7 mouse cellular contexts compared by ENCODE assay signal in the genomic region with DNA sequence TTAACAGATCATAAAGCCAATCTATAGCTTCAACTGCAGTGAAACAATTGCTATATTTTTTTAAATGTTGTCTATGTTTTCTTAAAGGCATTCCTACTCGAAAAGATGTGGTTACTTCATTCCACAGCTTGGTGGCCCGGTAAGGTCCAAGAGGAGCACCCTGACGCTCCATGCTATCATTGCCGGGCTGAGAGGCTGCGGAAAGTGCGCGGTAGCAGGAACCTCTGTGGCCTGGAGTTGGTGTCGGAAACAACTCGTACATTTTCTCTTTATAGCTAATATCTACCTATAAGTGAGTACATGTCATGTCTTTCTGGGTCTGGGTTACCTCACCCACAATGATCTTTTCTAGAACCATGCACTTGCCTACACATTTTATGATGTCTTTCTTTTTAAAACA.
DNase-seq lines count a peak whose midpoint lies in the region; ATAC-seq and TF ChIP-seq lines count a peak whose summit lies in the region.
"Not testable (repeated sequence)": the region's sequence is repeated elsewhere in the genome, so short reads cannot be mapped to it uniquely, and the experiment has no call there.

No protein-coding gene starts in this region.

- not testable (repeated sequence) for H3K4me1 ChIP-seq in G1E (ENCODE audit: insufficient read depth, low read depth, low read length); liver, embryonic 12.5 days; liver, embryonic 16.5 days (ENCODE audit: control insufficient read depth, low read depth, low read length)

- not testable (repeated sequence) for H3K27me3 ChIP-seq in G1E (ENCODE audit: insufficient read depth, low read length); liver, embryonic 12.5 days (replicated peaks); liver, embryonic 16.5 days (ENCODE audit: control insufficient read depth, insufficient read depth, low read depth, low read length)

- not testable (repeated sequence) for H3K4me2 ChIP-seq in liver, embryonic 12.5 days; liver, embryonic 16.5 days (ENCODE audit: low read depth, low read length)

- peak; percentile 98 for ATAC-seq in G1E (ENCODE audit: extremely low read depth, insufficient number of reproducible peaks, low FRiP score, poor library complexity, severe bottlenecking)
- peak; percentile 99 for ATAC-seq in erythroblast, adult 5-6 weeks (replicated peaks; ENCODE audit: low FRiP score, poor library complexity, severe bottlenecking)
- peak; percentile 98 for ATAC-seq in hematopoietic stem cell, adult 5-6 weeks (replicated peaks in 1 of 2; ENCODE audit: insufficient read depth in 1 of 2, low FRiP score in 2 of 2, low TSS enrichment in 1 of 2, low read depth in 1 of 2, poor library complexity in 2 of 2, severe bottlenecking in 2 of 2)
- ATAC-seq in liver, embryonic 12.5 days: peak; percentile 70; the same call in 1 of the 2 replicates
- ATAC-seq in liver, embryonic 16.5 days (ENCODE audit: low read depth): peak; percentile 72
- ATAC-seq in megakaryocyte-erythroid progenitor cell, adult 5-6 weeks (replicated peaks; ENCODE audit: low FRiP score, low TSS enrichment, poor library complexity, severe bottlenecking): peak; percentile 100
- ATAC-seq in neutrophil, adult 5-6 weeks (ENCODE audit: extremely low read depth, insufficient number of reproducible peaks, low FRiP score, poor library complexity, severe bottlenecking): peak; percentile 56; the same call in 1 of the 2 replicates

- 77% methylated on average over 9 of the region's 9 CpGs for WGBS in liver, embryonic 12.5 days (ENCODE audit: insufficient replicate concordance)
- 75% methylated on average over 9 of the region's 9 CpGs for WGBS in liver, embryonic 16.5 days (ENCODE audit: insufficient replicate concordance)

- not testable (repeated sequence) for H3K27ac ChIP-seq in liver, embryonic 12.5 days; liver, embryonic 16.5 days (ENCODE audit: low read length)

- not testable (repeated sequence) for H3K36me3 ChIP-seq in G1E (replicated peaks); liver, embryonic 12.5 days; liver, embryonic 16.5 days (ENCODE audit: control insufficient read depth, insufficient read depth)

- H3K9ac ChIP-seq in liver, embryonic 12.5 days; liver, embryonic 16.5 days (ENCODE audit: low read depth, low read length): not testable (repeated sequence)

- H3K4me3 ChIP-seq in G1E (ENCODE audit: low read depth, low read length); liver, embryonic 12.5 days; liver, embryonic 16.5 days (ENCODE audit: low read depth, low read length): not testable (repeated sequence)

- H3K9me3 ChIP-seq in G1E (replicated peaks); liver, embryonic 12.5 days (replicated peaks); liver, embryonic 16.5 days (replicated peaks; ENCODE audit: control insufficient read depth, low read length): not testable (repeated sequence)

- not testable (repeated sequence) for DNase-seq in G1E (ENCODE audit: low spot score)

- not testable (repeated sequence) for TF ChIP-seq CTCF in G1E (IDR thresholded peaks at IDR 0.05; ENCODE audit: low read depth, low read length)
